Mouse (Mus musculus): ENCODE measurements around the gene Hs1bp3.
A peak's percentile ranks its signal among the peaks of the same experiment; 100 is the strongest.

Hs1bp3 gene

DNA sequence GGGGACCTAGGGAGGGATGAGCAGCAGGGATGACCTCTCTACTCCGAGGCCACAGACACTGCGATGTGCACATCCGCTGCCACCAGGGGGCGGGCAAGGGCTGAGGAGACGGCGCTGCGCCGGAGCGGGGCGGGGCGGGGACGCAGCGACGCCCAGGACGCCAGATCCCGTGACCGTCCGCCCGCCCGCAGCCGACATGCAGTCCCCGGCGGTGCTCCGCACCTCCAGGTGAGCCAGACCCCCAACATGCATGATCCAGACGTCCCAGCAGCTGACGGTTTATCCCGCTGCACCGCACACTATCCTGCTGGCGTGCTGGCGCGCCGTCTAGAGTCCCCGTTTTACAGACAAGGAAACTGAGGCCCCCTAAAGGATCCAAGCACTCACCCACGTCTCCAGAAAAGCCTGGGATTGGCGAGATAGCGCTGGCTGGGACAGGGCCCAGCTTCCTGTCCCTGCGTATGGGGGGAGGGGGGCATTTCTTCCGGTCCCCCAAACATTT lies at the start of gene Hs1bp3:
Hs1bp3 (plus strand) TSS at position 163 of the 502 bp plus-strand sequence.
- DNase-seq, result peak; percentile 94

DNA sequence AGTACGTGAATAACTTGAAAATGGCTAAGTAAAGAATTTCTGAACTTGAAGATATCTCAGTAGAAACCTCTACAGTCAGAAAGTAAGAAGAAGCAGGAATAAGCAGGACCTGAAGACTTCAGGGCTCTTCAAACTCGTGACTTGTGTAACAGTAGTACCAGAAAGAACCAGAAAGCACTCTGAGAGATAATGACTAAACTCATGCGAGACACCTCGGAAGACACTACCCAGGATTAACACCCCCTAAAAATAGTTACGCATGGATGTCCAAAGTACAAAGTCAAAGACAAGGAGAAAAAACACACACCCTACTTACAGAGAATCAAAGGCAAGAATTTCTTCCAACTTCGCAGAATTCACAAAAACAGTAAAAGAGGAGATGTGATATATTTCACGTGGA lies 46.9 kb upstream of the Hs1bp3 start:
- DNase-seq, result no peak

DNA sequence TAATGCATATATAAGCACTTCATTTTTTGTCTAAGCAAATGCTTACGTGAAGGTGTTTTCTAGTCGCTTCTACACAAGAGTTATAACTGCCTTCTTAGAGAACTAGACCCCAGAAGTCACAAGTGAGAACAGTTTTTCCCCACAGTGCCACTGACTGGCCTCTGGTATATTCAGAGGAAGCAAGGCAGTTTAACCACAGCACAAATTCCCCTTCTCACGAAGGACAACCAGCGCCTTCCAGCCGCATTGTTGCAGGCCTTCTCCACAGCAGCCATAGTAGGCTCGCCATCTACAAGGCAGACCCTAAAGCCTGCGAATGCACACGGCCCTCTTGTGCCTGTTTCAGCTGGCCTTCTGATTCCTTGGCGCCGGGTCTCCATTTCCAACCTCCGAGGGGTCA lies 43.6 kb upstream of the Hs1bp3 start:
- no peak for DNase-seq

DNA sequence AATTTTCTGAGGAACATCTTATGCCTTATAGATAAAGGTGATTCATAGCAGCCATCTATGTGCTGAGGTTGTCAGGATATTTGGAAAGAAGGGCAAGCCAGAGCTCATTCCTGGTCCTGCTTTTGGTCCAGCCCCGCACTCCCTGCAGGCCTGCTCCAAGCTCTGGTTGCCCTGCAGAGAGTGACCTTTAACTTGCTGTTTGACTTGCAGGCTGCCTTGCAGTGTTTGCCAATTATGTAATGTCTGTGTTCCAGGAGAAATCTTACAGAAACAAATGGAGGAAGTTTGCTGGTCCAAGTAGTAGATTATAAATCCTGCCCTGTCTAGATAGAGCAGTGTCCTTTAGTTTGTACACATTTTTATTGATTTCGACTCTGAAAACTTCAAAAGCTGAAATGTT lies 41.8 kb upstream of the Hs1bp3 start:
- DNase-seq, result no peak

DNA sequence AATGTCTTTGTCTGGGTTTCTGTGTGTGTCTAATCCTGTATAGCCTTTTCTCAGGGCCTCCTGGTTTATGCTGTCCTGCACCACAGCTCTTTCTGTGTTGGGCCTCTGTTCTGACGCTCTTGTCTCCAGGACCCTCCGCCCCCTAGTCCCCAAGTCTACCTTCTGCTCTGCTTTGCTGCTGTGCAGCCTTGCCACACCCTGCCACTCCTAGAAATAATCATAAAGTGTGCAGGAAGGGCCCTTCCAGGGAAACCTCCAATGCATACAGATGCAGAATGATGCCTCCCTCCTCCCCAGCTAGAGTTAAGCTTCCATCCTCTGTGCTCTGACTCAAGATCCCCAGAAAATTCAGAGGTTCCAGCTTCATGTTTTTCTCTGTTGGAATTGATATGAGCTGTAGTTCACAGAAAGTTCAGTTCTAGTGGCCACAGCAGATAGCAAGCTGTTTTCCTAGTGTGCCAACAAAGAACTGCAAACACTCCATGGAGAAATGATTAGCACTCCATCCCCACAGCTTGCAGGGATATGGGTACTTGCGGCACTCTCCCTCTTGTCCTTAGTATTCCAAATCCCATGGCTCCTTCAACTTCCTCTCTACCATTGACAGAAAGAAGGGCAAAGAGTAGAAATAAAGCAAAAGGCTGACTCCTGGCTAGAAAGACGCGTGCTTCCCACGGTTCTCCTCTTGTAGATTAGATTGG lies 39.6 kb upstream of the Hs1bp3 start:
- DNase-seq, result no peak

DNA sequence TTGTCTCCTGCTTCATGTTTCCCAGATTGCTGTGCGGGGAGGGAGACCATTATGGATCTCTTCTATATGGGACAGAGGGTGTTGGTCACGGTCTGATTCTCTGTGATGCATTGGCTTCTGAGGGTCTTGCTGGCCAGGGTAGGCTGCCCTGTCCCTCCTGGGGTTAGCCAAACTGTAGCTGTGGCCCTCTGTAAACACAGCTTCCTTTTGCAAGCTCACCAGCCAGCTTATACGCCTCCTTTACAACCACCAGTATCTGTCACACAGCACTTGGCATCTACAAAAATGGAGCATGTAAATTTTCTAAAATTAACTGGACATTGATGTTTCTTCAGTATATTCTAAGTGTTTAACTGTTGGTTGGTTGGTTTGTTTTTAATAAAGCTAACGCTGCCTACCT lies 37.8 kb upstream of the Hs1bp3 start:
- DNase-seq, result no peak

DNA sequence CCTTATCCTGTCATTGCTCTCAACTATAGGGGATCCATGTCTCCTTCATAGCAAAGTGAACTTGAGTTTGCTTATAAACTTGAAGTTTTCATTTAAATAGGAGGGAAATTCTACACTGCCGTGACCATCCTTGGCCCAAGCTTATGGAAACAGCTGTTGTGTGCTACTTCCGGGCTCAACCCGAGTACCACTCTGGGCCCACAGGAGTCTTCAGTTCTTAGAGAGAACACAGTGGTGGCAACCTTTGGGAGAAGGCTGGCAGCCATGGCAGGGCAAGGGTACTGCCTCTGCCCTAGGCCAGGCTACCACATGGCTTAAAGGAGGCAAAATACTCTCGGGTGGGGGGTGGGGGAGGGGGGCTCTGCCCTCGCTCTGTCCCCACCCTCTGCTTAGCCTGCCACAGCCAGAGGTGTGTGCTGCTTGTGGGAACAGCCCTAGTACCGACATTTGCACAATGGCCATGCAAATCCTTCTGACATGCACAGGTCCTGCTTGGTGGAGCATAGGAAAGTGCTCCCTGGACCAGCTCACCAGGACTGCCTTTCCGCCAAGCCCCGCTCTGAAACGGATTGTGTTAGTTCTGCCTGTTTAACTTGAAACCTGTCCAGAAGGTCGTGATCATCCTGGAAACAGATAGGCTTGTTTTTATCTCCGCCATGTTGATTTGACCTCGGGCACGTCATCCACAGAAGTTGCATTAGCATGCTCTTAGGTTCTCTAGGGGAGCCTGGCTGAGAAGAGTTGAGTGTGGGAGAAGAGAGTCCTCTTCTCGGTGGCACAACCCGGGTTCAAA lies 31.8 kb upstream of the Hs1bp3 start:
- DNase-seq, result no peak

DNA sequence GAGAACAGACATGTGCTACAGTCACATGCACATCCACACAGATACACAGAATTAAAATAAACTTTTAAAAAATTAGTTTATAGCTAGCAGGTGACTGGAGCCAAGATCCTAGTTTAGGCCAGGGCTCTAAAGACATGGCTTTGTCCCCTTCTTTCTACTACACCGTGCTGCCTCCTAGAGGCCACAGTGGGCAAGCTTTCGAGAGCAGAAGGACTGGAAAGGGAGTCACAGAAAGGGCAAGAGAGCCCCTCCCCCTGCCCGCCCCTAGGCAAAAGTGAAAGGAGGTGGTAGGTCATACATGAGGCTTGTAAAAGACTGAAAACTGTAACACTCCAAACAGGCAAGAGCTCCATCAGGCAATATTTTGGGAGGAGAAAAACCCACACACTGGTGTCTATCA lies 25.3 kb upstream of the Hs1bp3 start:
- DNase-seq, result no peak

DNA sequence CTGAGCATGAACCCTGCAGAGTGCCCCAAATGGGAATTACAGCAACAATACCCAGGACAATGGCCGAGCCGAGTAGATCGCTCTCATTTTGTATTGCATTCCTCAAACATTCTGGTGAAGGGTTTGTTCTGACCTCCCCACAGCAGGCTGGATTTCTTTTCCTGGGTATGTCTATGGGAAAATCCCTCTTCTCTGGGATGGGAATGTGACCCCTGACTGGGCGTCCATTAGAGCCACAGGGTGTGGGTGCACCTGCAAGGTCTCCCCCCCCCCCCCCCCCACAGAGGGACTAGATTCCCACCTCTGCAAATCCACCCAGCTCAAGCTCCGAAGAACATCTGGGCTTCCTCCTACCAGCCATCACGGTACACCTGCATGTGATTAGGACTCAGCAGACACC lies 24.1 kb upstream of the Hs1bp3 start:
- no peak for DNase-seq

DNA sequence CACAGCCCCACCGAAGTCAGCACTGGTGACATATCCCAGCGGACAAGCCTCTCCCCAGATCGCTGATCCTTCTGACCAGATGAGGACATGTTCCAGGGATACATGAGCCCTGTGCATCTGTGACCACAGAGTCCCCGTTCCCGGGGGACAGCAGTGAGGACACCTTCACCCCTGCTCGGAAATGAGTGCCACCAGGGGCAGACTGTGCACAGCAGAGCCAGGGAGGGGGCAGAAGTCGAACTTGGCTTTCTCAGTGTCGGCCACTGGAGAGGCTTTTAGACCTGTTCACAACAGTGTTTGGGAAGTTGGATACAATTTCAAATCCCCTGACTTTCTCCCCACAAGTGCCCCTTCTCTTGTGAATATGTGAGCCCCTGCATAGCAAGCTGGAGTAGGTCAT lies 23.7 kb upstream of the Hs1bp3 start:
- no peak for DNase-seq

DNA sequence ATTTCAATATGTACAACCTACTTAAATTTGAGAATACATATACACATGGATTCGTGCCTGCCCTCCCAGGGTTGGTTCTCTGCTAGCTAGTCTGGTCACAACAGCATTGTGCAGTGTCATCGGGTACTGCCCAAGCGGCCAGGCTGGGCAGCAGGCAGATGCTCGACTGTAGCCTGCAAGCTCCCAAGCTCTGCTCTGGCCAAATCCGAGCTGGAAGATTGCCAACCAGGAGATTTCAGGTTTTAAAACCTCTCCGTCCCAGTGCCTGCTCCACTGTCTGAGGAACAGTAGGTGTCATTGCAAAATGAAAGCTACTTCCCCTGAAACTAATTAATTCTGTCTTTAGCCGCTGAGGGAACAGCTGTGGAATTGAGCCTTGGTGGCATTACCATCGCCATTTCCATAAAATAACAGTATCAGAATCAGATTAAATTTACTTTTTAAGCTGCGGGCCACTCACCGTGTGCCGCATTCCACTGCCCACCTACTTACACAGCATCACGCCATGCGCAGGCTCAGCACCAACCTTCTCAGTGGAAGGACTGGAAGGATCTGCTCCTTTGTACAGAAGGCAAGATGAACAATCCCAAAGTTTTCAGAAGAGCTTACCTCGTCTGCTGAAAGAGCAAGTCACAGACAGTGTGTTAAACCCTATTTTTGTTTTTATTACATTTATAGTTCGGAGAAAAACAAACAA lies 21.9 kb upstream of the Hs1bp3 start:
- DNase-seq, result no peak

DNA sequence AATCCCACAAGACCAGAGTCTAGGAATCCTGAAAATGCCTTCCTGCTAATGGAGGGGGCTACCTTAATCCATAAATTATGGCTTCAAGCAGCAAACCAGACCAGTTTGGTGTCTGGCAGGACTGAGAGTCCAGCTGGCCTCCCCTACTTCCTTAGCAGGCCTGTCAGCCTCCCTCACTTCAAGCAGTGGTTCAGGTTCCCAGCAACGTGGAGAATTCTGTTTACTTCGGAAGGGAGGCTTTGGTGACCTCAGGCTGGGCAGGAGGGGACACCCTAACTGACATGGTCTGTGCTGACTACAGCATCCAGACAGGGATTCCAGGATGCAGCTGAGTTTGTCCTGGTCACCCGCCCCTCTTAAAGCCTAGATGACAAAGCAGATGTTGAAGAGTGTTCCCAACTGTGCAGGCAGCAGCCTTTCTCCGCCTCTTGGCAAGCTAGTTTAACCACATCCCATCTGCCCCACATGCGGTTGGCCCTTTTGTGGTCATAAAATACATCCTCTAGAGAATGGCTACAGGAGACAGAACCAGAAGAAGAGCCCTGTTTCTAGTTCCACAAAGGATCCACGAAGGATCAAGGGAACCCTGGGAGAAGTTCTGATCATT lies 17.8 kb upstream of the Hs1bp3 start:
- DNase-seq, result no peak

DNA sequence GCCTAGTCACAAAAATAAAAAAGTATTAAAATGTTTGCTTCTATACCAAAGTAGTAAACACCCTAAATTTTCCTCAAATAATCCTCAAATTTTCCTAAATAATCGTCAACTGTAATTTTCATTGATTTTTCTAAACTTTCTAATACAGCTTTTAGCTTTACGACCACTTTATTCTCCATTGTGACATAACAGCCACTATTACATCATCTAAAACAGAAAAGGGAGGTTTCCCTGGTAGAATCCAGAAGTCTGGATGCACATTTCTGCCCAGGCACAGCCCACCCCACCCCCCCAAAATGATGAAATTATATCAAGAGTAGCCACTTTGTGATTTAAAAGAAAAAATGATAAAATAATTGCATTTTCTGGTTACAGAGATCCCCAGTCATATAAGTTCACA lies 17.1 kb upstream of the Hs1bp3 start:
- DNase-seq, result no peak

DNA sequence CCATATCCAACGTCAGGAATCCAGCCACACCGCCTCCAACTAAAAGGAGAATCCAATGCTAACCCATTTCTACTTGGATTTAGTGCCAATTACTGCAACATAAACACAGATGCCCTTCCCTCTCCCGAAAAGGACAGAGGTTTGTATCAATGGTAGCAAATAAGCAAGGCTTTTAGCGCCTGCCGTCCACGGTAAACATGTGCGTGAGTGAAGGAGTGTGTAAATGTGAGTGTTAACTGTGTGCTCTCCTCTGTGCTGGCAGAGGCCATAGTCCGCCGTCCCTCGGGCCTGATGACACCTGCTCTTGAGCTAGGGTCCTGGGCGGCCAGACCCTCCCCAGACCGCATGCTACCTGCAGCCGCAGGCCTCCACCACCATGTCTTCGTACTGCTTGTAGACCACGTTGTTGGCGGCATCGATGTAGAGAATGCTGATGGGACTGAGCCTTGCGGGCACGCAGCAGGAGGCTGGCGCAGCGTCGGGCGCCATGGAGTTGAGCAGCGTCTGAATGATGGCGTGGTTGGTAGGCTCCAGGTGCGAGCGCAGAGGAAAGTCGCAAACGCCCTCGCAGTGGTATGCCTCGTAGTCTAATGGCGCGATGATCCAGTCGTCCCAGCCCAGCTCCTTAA lies 15.5 kb upstream of the Hs1bp3 start:
- DNase-seq, result no peak

DNA sequence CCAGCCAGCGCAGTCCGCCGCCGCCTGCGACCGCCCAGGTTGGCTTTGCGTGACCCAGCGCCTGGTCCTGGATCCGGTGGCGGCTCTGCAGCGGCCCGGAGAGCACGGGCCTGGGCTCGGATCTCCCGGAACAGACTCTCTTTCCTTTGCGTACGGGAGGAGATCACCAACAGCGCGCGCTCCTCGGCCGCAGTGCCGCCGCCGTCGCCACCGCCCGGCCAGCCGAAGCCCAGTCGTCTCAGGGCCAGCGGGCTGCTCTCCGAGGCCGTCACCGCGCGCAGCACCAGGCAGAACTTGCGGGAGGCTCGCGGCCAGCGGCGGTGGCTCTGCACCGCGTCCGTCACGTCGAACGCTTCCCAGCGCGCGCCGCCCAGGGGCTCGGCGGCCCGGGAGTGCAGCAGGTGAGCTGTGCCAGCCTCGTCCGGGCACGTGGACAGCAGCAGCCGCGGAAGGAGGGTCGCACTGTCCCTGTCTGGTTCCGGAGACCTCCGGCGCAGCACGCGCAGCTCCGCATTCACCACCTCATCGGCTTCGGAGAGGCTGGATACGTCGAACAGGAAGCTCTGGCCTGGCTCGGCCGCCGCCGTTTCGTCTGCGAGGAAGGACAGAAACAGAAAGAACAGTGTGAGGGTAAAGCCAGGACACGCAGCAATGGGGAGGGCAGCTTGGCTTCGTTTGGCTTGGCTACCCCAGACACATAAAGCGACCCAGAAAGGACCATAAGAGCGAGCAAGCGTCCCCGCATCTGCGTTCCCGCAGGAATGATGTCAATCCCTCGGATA lies 14.7 kb upstream of the Hs1bp3 start:
- DNase-seq, result peak; percentile 36

DNA sequence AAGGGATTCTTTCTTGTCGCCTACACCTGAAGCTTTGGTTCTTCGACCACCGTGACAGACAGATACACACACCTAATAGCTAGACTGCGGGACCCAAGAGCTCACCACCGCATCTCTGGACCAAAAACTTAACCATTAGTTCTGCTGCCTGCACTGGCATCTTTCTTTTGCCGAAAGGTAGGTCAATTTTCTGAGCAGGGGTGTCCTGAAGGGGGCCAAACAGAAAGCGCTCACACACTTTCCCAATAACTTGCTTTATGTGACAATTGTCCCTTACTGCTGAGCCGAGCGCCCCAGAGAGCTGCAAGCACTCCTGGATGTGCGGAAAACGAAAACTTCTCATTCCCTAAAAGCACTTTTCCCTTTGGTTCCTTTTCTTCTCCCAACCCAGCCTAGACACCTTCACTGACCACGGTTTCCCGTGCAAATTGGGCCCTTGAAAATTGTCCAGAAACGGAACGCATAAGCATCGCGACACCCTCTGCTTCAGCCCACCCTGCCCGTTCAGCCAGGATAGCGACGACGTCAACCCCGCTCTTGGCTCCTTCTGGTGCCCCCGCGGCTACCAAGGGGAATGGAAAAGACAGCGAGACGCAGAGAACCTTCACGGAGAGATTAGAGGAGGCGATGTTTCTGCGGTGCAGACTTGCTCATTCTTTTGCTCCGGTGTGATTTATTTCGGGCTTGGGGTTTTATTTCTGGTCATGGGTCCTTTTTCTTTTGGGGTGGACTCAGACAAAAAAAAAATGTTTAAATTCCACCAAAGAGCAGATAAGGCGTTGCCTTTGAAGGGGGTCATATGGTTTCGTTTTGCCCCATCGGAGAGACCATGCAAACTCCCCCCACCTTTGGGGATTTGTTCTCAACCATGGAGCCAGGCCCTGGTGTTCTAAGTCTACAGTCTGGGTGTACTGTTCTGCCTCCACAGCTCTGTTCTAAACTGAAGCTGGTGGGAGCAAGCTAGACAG lies 13.8 kb upstream of the Hs1bp3 start:
- peak; percentile 40 for DNase-seq

DNA sequence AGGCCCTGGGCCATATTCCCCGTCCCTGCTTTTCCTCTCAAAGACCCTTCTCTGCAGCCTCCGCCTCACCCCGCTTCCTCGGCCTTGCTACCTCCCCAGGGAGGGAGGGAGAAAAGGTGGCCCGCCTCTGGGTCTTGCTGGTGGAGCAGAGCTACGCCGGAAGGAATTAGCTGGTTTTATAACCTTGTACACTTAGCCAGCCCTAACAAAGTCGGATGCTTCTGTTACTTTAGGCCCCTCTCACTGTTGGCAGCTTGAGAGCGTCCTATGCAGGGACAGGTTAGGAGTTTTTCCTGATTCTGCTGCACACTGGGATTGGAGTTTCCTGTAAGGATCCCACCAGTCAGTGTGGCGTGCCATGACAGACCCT lies 13.1 kb upstream of the Hs1bp3 start:
- DNase-seq, result peak; percentile 30

DNA sequence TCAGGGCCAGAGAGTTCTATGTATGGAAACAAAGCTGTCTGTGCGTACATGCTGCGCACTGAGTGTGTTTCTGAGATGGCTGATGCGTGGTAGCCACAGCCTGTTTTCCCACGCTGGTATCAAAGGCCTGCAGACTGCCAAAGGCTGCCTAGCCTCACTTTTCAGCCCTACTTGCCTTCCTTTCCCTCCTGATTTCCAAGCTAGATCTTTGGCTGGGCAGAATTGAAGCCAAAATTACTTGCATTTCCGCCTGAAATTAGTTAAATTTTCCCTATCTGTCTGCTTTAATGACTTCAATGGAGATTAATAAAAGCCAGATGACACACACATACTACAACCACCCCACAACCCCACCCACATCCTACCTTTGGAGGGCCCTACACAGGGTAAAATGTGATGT lies 12.7 kb upstream of the Hs1bp3 start:
- DNase-seq, result no peak

DNA sequence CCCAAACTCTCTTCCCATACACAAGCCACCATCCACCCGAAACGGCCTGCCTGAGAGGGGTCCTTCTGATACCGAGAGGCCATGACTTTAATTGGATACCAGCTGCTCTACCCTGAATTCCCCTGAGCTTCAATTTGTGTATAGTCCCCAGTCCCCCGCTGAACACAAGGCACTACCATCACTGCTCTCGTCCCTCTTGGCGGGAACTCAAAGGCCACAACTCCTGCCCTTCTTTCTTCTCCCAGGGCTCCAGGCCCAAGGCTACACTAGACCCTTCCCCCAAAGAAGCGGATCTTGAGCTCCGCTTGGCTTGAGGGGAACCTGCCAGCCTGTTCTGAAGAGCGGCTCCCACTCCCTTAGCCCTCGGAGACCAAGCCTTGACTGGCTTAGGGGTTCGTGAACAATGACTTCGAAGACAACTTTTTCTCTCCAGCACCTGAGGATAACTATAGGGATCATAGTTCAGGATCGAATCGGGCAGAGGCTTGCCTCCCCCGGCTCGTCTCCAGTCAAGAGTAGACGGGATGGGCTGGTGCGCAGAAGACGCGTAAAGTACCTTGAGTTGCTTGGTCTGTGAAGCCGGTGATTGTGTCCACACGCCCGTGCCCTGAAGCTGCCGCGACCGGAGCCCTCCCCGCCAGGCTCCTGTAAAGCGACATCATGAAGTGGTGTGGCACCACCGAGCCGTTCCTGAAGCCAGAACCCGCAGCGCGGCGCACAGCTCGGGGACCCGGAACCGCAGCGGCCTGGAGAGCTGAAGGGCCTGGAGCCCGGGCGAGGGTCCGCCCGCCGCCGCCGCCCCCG lies 12.0 kb upstream of the Hs1bp3 start:
- no peak for DNase-seq

DNA sequence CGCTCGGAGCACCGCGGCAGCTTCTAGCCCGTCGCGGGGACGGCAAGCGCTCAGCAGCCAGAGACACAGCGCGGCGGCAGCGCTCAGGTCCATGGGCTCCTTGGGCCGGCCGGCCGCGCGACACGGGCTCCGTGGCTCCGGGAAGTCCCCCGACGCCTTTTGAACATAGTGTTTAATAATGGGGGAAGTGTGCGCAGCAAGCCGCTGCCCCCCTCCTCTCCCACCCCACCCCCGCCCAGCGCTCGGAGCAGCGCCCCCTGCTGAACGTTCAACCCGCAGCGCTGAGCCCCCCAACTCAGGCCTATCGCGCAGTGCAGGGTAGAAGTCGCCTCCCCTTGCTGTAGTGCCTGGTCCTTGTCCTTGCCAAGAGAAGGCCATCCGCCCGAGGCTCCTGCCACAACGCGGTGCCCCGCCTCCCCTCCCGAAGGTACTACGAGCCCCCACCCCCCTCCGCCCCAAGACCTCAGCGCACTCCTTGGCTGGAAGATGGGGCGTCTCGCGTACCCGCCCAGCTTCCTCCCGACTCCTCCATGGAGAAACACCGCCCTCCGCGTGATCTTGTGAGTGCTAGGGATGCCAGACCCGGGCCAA lies 11.3 kb upstream of the Hs1bp3 start, which contains the start of gene Gdf7:
Gdf7 (minus strand) TSS at position 114 of the 591 bp plus-strand sequence.
- DNase-seq, result peak; percentile 56
